Mouse (Mus musculus) embryonic facial prominence, embryonic 11.5 days (tissue): Measurements from ENCODE around the gene Ppp4r4. TPM values are rescaled to one million over a fixed set of nuclear protein-coding genes. Genes with fewer than 3 reads are reported as not detected.

Experiments used
- ATAC-seq: fragments of 200-750 bp; cut with Nextera tagmentation; replicated peaks from 2 replicates; pipeline ENCODE4 v1.8.0; 2017; ENCODE audit warnings: low read depth; ENCODE audit not compliant: insufficient number of reproducible peaks, low FRiP score, low TSS enrichment
- DNase-seq: peaks from one replicate; pipeline ENCODE4 v3.0.0-alpha.2; 2015; ENCODE audit warnings: low spot score
- H3K27ac ChIP-seq: fragments of 300-500 bp; sonication (generic); replicated peaks from 2 replicates; pipeline ENCODE4 v1.5.1; 2014; ENCODE audit warnings: mild to moderate bottlenecking, low read depth, low read length, control low read depth
- H3K27me3 ChIP-seq: fragments of 300-500 bp; sonication (generic); 2 replicates; pipeline ENCODE4 v1.6.1; 2014; ENCODE audit warnings: mild to moderate bottlenecking, low read length, moderate library complexity, mixed read lengths; ENCODE audit not compliant: control insufficient read depth, insufficient read depth
- H3K36me3 ChIP-seq: fragments of 300-500 bp; sonication (generic); replicated peaks from 2 replicates; pipeline ENCODE4 v1.6.1; 2014; ENCODE audit warnings: low read depth, mild to moderate bottlenecking, low read length, moderate library complexity, mixed read lengths; ENCODE audit not compliant: control insufficient read depth, insufficient read depth
- H3K4me1 ChIP-seq: fragments of 300-500 bp; sonication (generic); 2 replicates; pipeline ENCODE4 v1.6.1; 2014; ENCODE audit warnings: low read length, mixed read lengths; ENCODE audit not compliant: control insufficient read depth, insufficient read depth
- H3K4me2 ChIP-seq: fragments of 300-500 bp; sonication (generic); 2 replicates; pipeline ENCODE4 v1.6.1; 2014; ENCODE audit warnings: low read depth, mild to moderate bottlenecking, control low read depth, low read length, moderate library complexity
- H3K4me3 ChIP-seq: fragments of 300-500 bp; sonication (generic); 2 replicates; pipeline ENCODE4 v1.5.1; 2014; ENCODE audit warnings: low read depth, low read length, control low read depth
- H3K9ac ChIP-seq: fragments of 300-500 bp; sonication (generic); replicated peaks from 2 replicates; pipeline ENCODE4 v1.6.1; 2014; ENCODE audit warnings: mild to moderate bottlenecking, control low read depth, low read length
- H3K9me3 ChIP-seq: fragments of 300-500 bp; sonication (generic); replicated peaks from 2 replicates; pipeline ENCODE4 v1.6.1; 2016; ENCODE audit warnings: mild to moderate bottlenecking, low read length, inconsistent platforms, mixed read lengths; ENCODE audit not compliant: control insufficient read depth
- WGBS: fragments of 180-500 bp; shearing (Covaris S2); extraction: QIAGEN DNeasy Blood & Tissue Kit; methylation state at CpG from one replicate; pipeline ENCODE4 v1.1.7; 2014; 5-methylcytosine and 5-hydroxymethylcytosine counted together
- polyA plus RNA-seq: library from polyadenylated mRNA; unstranded; fragments of >200 nt; fragmentation: Nextera tagmentation; extraction: Ambion mirVana; gene quantifications from 2 replicates; pipeline ENCODE4 v1.2.1, GENCODE M21; 2014

The Ppp4r4 gene
- polyA plus RNA-seq, 1 experiment from 2014 or later = 2.2 TPM

DNA sequence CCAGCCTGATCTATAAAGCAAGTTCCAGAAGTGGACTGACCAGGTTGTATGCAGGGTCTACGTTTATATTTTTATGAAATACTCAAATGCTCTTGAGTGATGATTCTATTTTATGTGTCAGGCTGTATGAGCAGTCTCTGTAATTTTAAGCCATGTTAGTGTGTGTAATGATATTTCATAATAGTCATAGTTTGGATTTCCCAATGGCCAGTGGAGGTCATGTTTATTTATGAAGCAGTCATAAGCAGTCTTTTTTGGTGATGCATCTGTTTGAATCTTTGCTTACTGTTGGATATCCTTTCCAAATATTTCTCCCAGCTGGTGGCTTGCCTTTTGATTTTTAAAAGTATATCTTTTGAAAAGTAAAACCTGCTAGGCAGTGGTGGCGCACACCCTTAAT, 11.3 kb downstream of the Ppp4r4 start:
- Histone ChIP-seq H3K27me3 (no peaks in the 10 kb centered on the region), H3K9ac (no peak overlapping the region), H3K4me2 (no peak overlapping the region), H3K36me3 (no peaks in the 10 kb centered on the region), H3K27ac (no peak overlapping the region), H3K4me1 (no peaks in the 10 kb centered on the region), H3K9me3 (no peaks in the 10 kb centered on the region), H3K4me3 (no peak overlapping the region)
- no peak for ATAC-seq
- DNase-seq = no peak
- 79% methylated on average over 2 of the region's 2 CpGs for WGBS

DNA sequence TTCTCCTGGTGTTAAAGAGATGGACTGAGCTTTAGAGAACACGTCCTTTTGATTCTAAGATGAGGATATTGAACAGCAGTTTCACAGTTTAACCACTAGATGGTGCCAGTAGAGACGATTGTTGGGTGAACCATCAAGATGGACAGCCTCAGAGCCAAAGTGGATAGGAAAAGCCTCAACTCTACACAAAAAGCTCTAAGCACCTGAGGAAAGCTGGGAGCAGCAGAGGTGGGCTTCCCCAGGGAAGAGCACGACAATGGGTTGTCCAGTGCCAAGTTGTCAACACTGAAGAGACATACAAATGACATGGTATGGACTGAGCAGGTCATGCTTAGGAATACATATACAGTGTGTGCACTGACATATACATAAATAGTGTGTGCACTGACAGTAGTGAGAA, 12.1 kb downstream of the Ppp4r4 start:
- Histone ChIP-seq H3K27me3 (no peaks in the 10 kb centered on the region), H3K4me3 (no peak overlapping the region), H3K9ac (no peak overlapping the region), H3K27ac (no peak overlapping the region), H3K36me3 (no peaks in the 10 kb centered on the region), H3K4me1 (no peaks in the 10 kb centered on the region), H3K4me2 (no peak overlapping the region), H3K9me3 (no peaks in the 10 kb centered on the region)
- DNase-seq = peak; percentile 79
- no peak for ATAC-seq
- 4% methylated on average over 3 of the region's 3 CpGs for WGBS

DNA sequence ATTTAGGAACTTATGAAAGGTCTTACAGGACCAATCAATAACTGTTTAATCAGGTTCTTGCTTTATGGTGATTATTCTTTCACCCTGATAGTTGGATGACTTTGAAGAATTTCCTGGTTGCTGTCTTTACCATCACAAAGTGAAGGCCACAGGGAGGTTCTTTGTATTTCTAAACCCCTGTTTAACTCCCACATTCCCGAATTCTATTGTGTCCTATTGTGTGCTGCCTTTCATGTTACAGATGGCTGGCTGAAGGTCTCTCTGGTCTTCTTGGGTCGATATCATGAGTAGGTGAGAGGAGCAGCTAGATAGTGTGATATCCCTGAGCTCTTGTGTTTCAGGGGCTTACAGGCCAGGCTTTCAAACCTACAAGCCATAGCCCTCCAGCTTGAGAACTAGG, 15.4 kb downstream of the Ppp4r4 start:
- WGBS = 51% methylated on average over 2 of the region's 2 CpGs
- no peaks in the 10 kb centered on the region for H3K4me1 ChIP-seq
- no peak for ATAC-seq
- H3K9me3 ChIP-seq = no peaks in the 10 kb centered on the region
- no peak overlapping the region for H3K27ac ChIP-seq
- no peak for DNase-seq
- no peak overlapping the region for H3K4me2 ChIP-seq
- no peak overlapping the region for H3K9ac ChIP-seq
- no peaks in the 10 kb centered on the region for H3K27me3 ChIP-seq
- H3K36me3 ChIP-seq = no peaks in the 10 kb centered on the region
- no peak overlapping the region for H3K4me3 ChIP-seq

DNA sequence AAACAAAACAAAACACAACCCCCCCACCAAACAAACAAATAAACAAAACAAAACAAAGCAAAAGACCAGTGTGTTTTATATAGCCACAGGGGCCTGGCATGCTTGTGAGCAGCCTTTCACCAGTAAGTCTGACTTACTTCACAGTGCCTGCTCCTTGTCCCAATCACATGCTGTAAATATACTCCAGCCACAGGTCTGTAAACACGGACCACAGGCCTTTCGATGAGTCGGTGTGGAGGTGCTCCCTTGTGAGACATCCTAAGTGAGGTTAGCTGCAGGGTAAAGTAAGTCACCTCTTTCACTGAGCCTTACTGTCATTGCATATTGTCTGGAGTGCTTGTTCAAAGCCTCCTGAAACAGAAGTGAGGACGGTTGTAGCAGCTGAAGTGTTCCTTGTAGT, 16.4 kb downstream of the Ppp4r4 start:
- WGBS = 75% methylated on average over 4 of the region's 4 CpGs
- DNase-seq (no peak), ATAC-seq (no peak)
- H3K27me3 ChIP-seq = no peaks in the 10 kb centered on the region
- no peaks in the 10 kb centered on the region for H3K36me3 ChIP-seq
- no peak overlapping the region for H3K4me2 ChIP-seq
- H3K9ac ChIP-seq = no peak overlapping the region
- no peaks in the 10 kb centered on the region for H3K4me1 ChIP-seq
- no peak overlapping the region for H3K27ac ChIP-seq
- no peak overlapping the region for H3K4me3 ChIP-seq
- H3K9me3 ChIP-seq = no peaks in the 10 kb centered on the region

DNA sequence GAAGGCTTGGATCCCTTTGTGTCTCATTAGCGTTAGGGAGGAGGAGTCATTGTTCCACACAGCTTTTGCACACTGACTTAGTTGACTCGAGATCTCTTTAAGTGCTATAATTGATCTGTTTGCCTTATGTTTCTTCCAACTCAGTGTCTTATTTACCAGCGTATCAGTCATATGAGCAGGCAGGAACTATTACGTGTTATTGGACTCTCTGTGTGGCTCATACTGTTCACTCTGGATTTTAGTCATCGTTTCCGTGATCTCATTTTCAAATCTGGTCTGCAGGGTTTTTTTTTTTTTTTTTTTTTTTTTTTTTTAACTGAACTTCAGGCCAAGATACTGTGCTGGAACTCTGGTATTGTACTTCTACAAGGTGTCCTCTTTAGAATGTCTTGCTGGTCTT, 18.0 kb downstream of the Ppp4r4 start:
- no peak overlapping the region for H3K4me3 ChIP-seq
- no peak overlapping the region for H3K4me2 ChIP-seq
- DNase-seq = no peak
- H3K9me3 ChIP-seq = no peaks in the 10 kb centered on the region
- no peak overlapping the region for H3K27ac ChIP-seq
- no peaks in the 10 kb centered on the region for H3K36me3 ChIP-seq
- H3K27me3 ChIP-seq = no peaks in the 10 kb centered on the region
- no peak overlapping the region for H3K9ac ChIP-seq
- no peaks in the 10 kb centered on the region for H3K4me1 ChIP-seq
- 81% methylated on average over 6 of the region's 6 CpGs for WGBS
- ATAC-seq = no peak

DNA sequence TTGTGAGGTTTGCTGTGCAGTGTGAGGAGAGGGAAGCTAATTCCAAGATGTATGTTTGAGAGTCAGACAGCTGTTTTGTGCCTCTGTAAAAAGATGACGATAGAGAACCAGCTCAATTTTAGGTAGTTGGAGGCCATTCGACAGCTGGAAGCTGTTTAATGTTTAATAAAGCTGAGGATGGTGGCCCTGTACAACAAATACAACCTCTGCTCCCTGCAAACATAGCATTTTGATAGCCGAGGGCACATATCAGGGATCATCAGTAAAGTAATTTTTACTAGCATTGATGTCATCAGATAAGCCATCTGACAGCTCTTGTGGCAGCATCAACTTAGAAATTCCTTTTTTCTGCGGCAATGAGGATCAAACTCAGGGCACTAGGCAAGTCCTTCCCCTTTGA, 19.3 kb downstream of the Ppp4r4 start:
- H3K27me3 ChIP-seq = no peaks in the 10 kb centered on the region
- no peaks in the 10 kb centered on the region for H3K4me1 ChIP-seq
- no peak for DNase-seq
- no peaks in the 10 kb centered on the region for H3K9me3 ChIP-seq
- 65% methylated on average over 4 of the region's 4 CpGs for WGBS
- no peak overlapping the region for H3K9ac ChIP-seq
- no peak for ATAC-seq
- no peak overlapping the region for H3K4me3 ChIP-seq
- H3K4me2 ChIP-seq = no peak overlapping the region
- H3K27ac ChIP-seq = no peak overlapping the region
- no peaks in the 10 kb centered on the region for H3K36me3 ChIP-seq

DNA sequence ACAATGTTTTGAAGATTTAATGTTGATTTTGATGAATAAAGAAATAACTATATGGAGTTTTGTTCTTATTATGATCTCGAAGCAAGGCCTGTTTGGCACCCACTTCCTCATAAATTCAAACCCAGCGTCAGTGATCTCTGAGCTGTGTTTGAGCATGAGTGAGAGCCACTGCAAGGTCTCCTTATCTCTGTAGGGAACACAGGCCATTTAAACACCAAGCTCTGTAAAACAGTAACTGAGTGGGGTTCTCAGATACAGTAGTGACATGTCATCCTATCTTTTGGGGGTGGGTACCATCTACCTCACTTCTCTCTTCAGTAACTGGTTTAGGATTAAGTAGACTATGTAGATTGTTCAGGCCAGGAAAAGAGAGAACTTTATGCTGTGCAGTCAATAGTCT, 20.4 kb downstream of the Ppp4r4 start:
- Histone ChIP-seq H3K9me3 (no peaks in the 10 kb centered on the region), H3K27ac (no peak overlapping the region), H3K27me3 (no peaks in the 10 kb centered on the region), H3K9ac (no peak overlapping the region), H3K4me1 (no peaks in the 10 kb centered on the region), H3K4me2 (no peak overlapping the region), H3K4me3 (no peak overlapping the region), H3K36me3 (no peaks in the 10 kb centered on the region)
- 87% methylated on average over 2 of the region's 2 CpGs for WGBS
- ATAC-seq (no peak), DNase-seq (no peak)

DNA sequence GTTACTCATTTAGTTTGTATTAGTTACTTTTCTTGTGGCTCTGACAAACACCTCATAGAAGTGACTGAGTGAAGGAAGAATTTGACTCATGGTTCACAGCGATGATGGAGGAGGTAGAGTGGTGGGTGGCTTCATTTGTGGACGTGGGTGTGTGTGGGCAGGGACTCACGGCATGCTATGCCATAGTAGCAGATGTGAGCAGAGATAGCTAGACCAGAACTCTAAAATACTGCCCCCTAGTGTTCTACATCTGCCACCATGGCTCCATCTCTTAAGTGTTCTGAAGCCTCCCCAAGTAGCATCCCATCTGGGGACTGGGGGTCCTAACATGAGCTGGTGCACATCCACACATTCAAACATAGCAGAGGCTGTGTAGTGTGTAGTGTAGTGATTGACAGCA, 21.4 kb downstream of the Ppp4r4 start:
- H3K36me3 ChIP-seq = no peaks in the 10 kb centered on the region
- no peak overlapping the region for H3K4me3 ChIP-seq
- no peak overlapping the region for H3K9ac ChIP-seq
- H3K4me1 ChIP-seq = no peaks in the 10 kb centered on the region
- ATAC-seq (no peak), DNase-seq (no peak)
- H3K9me3 ChIP-seq = no peaks in the 10 kb centered on the region
- 58% methylated on average over 3 of the region's 3 CpGs for WGBS
- H3K27ac ChIP-seq = no peak overlapping the region
- H3K4me2 ChIP-seq = no peak overlapping the region
- no peaks in the 10 kb centered on the region for H3K27me3 ChIP-seq

DNA sequence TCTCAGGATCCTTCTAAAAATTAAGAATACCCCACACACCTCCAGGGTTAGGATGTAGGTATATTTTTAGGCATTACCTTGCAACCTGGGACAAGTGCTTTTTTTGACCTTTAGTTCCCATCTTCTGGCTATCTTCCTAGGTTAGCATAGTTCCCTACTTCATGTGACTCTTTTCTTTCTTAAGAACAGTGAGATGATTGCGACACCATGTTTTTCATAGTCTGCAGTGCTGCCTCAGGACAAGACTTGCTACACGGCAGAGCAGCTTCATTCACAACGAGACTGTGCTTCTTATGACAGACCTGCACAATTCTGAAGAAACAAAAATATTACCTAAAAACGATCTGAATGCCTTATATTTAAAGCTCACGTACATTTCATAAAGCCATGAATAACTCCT, 24.8 kb downstream of the Ppp4r4 start:
- Histone ChIP-seq H3K9me3 (no peaks in the 10 kb centered on the region), H3K36me3 (no peaks in the 10 kb centered on the region), H3K4me1 (no peaks in the 10 kb centered on the region), H3K27ac (no peak overlapping the region), H3K9ac (no peak overlapping the region), H3K4me2 (no peak overlapping the region), H3K4me3 (no peak overlapping the region), H3K27me3 (no peaks in the 10 kb centered on the region)
- DNase-seq = no peak
- 88% methylated on average over 5 of the region's 5 CpGs for WGBS
- no peak for ATAC-seq
